Mouse (Mus musculus): Measurements from ENCODE around the gene Hmga1.

- TF ChIP-seq CTCF (IDR thresholded peaks at IDR 0.05; ENCODE audit: low read depth, low read length) = no peak
- TF ChIP-seq GATA1 (IDR thresholded peaks at IDR 0.05; ENCODE audit: borderline replicate concordance, low read length) = no peak
- no peak for TF ChIP-seq GATA2 (IDR thresholded peaks at IDR 0.05; ENCODE audit: borderline replicate concordance, low read depth, low read length)
- no peak for TF ChIP-seq POLR2AphosphoS5 (IDR thresholded peaks at IDR 0.05; ENCODE audit: insufficient replicate concordance, low read depth, low read length)
- TF ChIP-seq TAL1 (conservative IDR thresholded peaks at IDR 0.05; ENCODE audit: low read depth, low read length) = no peak
Observed at GRCm38 (mm10) chr17:27533354-27533753, 22.9 kb upstream of the Hmga1 start.
